ENCODE assay signal across 27 mouse cellular contexts in the genomic region with DNA sequence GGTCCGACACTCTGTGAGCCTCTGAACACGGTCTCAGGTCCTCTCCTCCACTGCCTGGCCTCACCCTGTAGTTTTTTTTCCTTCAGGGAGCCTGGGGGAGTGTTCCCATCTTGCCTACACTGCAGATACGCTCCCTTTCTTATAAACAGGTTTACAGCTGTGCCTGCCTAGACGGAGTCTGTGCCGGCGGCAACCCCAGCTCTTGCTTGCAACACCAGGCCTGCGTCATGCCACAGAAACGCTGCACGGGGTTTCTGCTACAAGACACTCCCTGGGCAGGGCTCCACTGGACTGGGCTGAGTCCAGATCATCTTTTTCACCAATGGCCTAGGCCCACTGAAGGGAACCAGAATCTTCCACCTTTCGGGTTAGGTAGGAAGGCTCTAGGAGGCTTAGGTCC. TPM values are rescaled to one million over a fixed set of nuclear protein-coding genes. Genes with fewer than 3 reads are reported as not detected.
A peak's percentile ranks its signal among the peaks of the same experiment; 100 is the strongest.
DNase-seq lines count a peak whose midpoint lies in the region; ATAC-seq lines count a peak whose summit lies in the region.
"Had no signal": no experiment of that assay in that cellular context is flagged by ENCODE, and none has a peak within 500 bp of the region (broad histone marks: within the 10 kb centered on the region; RNA-seq: fewer than 3 reads in every experiment).

No protein-coding gene starts in this region.

- H3K9me3 ChIP-seq in kidney, embryonic 15.5 days (replicated peaks), result no peaks in the 10 kb centered on the region
- H3K9me3 ChIP-seq: heart, embryonic 13.5 days; liver, embryonic 12.5 days; midbrain, embryonic 12.5 days; neural tube, embryonic 15.5 days had no signal

- DNase-seq in kidney, postnatal 25 days, result no peak
- DNase-seq in lung, postnatal 25 days (ENCODE audit: low spot score), result peak; percentile 3
- DNase-seq in lung, postnatal 4 days, result no peak
- peak; percentile 83 for DNase-seq in fibroblast of lung, adult 2 months (ENCODE audit: low read depth)
- DNase-seq in yolk sac, embryonic 10.5 days (ENCODE audit: low spot score), result peak; percentile 41
- DNase-seq in left cerebral cortex, postnatal 14 days (ENCODE audit: low spot score in 2 of 2), result no peak
- DNase-seq: adrenal gland, postnatal 25 days; cerebellum, adult 8-10 months; gastrocnemius, postnatal 25 days; heart, adult 2 months; heart, postnatal 14 days; left cerebral cortex, postnatal 4 days; lung, embryonic 14.5 days; right cerebral cortex, adult 18-20 months; right cerebral cortex, postnatal 4 days had no signal

- intact Hi-C loops in left cerebral cortex, postnatal 14 days (cut with DNase I), result no loop called here

- H3K36me3 ChIP-seq in kidney, embryonic 15.5 days, result no peaks in the 10 kb centered on the region
- H3K36me3 ChIP-seq: heart, embryonic 13.5 days; liver, embryonic 12.5 days; midbrain, embryonic 12.5 days; neural tube, embryonic 15.5 days had no signal

- 70% methylated on average over 10 of the region's 10 CpGs for WGBS in kidney, embryonic 15.5 days

- peaks cover 4% of the 10 kb centered on the region; the same call in 1 of the 2 replicates for H3K27me3 ChIP-seq in kidney, embryonic 15.5 days
- H3K27me3 ChIP-seq: midbrain, embryonic 12.5 days; neural tube, embryonic 15.5 days had no signal

- H3K4me2 ChIP-seq in kidney, embryonic 15.5 days, result no peak overlapping the region
- H3K4me2 ChIP-seq: heart, embryonic 13.5 days; liver, embryonic 12.5 days; lung, embryonic 14.5 days; midbrain, embryonic 12.5 days; neural tube, embryonic 15.5 days had no signal

- H3K9ac ChIP-seq in kidney, embryonic 15.5 days, result no peak overlapping the region
- H3K9ac ChIP-seq: heart, embryonic 13.5 days; liver, embryonic 12.5 days; lung, embryonic 14.5 days; midbrain, embryonic 12.5 days; neural tube, embryonic 15.5 days had no signal

- ATAC-seq in kidney, embryonic 15.5 days (replicated peaks; ENCODE audit: low FRiP score), result 0 out of 2 replicates have a peak, but pooled peaks have one; percentile 9
- ATAC-seq: forebrain, embryonic 16.5 days; hindbrain, postnatal 0 days; intestine, embryonic 16.5 days; liver, embryonic 12.5 days had no signal

- no peak overlapping the region for H3K4me3 ChIP-seq in kidney, embryonic 15.5 days (replicated peaks)
- H3K4me3 ChIP-seq: erythroblast, embryonic 14.5 days; heart, adult 2 months; heart, embryonic 13.5 days; left cerebral cortex, adult 2 months; liver, embryonic 12.5 days; midbrain, embryonic 12.5 days; neural tube, embryonic 15.5 days had no signal

- H3K4me1 ChIP-seq in kidney, embryonic 15.5 days, result 0 out of 2 replicates have a peak, but pooled peaks cover 7% of the 10 kb centered on the region
- H3K4me1 ChIP-seq: heart, embryonic 13.5 days; liver, embryonic 12.5 days; midbrain, embryonic 12.5 days; neural tube, embryonic 15.5 days had no signal

- no peak overlapping the region for H3K27ac ChIP-seq in kidney, embryonic 15.5 days
- H3K27ac ChIP-seq: heart, adult 2 months; heart, embryonic 13.5 days; hindbrain, postnatal 0 days; left cerebral cortex, adult 2 months; liver, embryonic 12.5 days; midbrain, embryonic 12.5 days; neural tube, embryonic 15.5 days had no signal

RNA-seq across cellular contexts. Expression of gene Trim29, which starts 8.0 kb away (rescaled TPM):
- 1.3 and 1.4 TPM in 2 replicates for polyA plus RNA-seq in kidney, embryonic 15.5 days (2015; fragmentation: Nextera tagmentation; extraction: Ambion mirVana)
- total RNA-seq in left cerebral cortex, postnatal 14 days (2021), result under 1 TPM; 0.22 to 0.23 TPM
- total RNA-seq: common myeloid progenitor, adult 5-6 weeks; gastrocnemius, postnatal 25 days; left cerebral cortex, adult 2 months; left cerebral cortex, postnatal 4 days; megakaryocyte, adult 5-6 weeks had no signal
- polyA plus RNA-seq: erythroblast, embryonic 14.5 days; forebrain, embryonic 16.5 days; liver, embryonic 12.5 days had no signal

Comparison
In these comparisons a context has a peak if more than half of its experiments do, and no peak if none do; other contexts are left out.
1. DNase-seq: peak in lung, postnatal 25 days (single experiment), fibroblast of lung, adult 2 months (single experiment) and yolk sac, embryonic 10.5 days (single experiment); none in kidney, postnatal 25 days (0 of 2), lung, postnatal 4 days (0 of 2) and left cerebral cortex, postnatal 14 days (0 of 2).